Mouse (Mus musculus) bone marrow, adult 2 months (tissue): ENCODE measurements around the gene Rnasel.

Experiments used
- CTCF ChIP-seq: fragments of 200-500 bp; IDR thresholded peaks from 2 replicates; pipeline ENCODE4 v1.5.1; 2011; ENCODE audit warnings: low read length, control low read depth; ENCODE audit not compliant: control insufficient read depth, insufficient read depth
- POLR2A ChIP-seq: fragments of 200-500 bp; IDR thresholded peaks from 2 replicates; pipeline ENCODE4 v1.6.1; 2011; ENCODE audit warnings: low read depth, mild to moderate bottlenecking, control low read depth, low read length, borderline replicate concordance; ENCODE audit not compliant: control insufficient read depth

DNA sequence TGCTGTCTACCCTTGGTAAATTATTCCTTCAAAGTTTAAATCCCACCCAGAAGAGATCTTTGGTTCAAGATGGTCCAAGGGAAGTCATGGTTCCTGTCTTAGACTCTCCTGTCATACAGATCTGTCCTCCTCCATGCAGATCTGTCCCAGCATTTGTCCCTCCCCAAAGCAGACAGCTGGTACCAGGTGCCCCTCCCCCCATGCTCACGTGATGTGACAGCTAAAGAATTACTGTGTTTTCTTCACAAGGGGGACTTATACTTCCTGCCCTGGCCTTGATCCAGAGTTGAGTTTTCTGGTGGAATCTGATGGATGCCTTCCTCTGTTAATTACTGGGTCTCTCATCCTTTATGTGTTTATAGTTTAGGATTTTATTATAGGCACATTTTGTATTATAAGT, 677 bp upstream of the Rnasel start:
- TF ChIP-seq POLR2A (no peak), CTCF (no peak)
